Mouse (Mus musculus): Measurements from ENCODE around the gene Slc6a2. TPM values are rescaled to one million over a fixed set of nuclear protein-coding genes. Genes with fewer than 3 reads are reported as not detected.

Slc6a2 gene
- polyA plus RNA-seq (2012) = not detected in 2 replicates

- Histone ChIP-seq H3K27me3 (ENCODE audit: control insufficient read depth) (peaks cover 32% of the 10 kb centered on the region), H3K9me3 (ENCODE audit: control insufficient read depth, low read length) (no peaks in the 10 kb centered on the region), H3K4me1 (ENCODE audit: control insufficient read depth) (no peaks in the 10 kb centered on the region), H3K36me3 (ENCODE audit: control insufficient read depth) (no peaks in the 10 kb centered on the region), H3K4me3 (replicated peaks) (no peak within 1 kb of the TSS)
- TF ChIP-seq TAL1 (IDR thresholded peaks at IDR 0.05; ENCODE audit: low read length) (no peak), GATA1 (IDR thresholded peaks at IDR 0.05; ENCODE audit: low read length) (no peak)
Observed at GRCm38 (mm10) chr8:92959779-92960178, at the start of gene Slc6a2. Gene Slc6a2, plus strand, starts transcription at chr8:92960079.

GRCm38 (mm10) chr8:92911477-92911876 lies 48.4 kb upstream of the Slc6a2 start:
- Histone ChIP-seq H3K27me3 (ENCODE audit: control insufficient read depth) (no peaks in the 10 kb centered on the region), H3K36me3 (ENCODE audit: control insufficient read depth) (no peaks in the 10 kb centered on the region), H3K4me3 (replicated peaks) (no peak overlapping the region), H3K4me1 (ENCODE audit: control insufficient read depth) (no peaks in the 10 kb centered on the region), H3K9me3 (ENCODE audit: control insufficient read depth, low read length) (no peaks in the 10 kb centered on the region)
- no peak for TF ChIP-seq GATA1 (IDR thresholded peaks at IDR 0.05; ENCODE audit: low read length)
- no peak for TF ChIP-seq TAL1 (IDR thresholded peaks at IDR 0.05; ENCODE audit: low read length)

- TF ChIP-seq GATA1 (IDR thresholded peaks at IDR 0.05; ENCODE audit: low read length) (no peak), TAL1 (IDR thresholded peaks at IDR 0.05; ENCODE audit: low read length) (no peak)
- Histone ChIP-seq H3K36me3 (ENCODE audit: control insufficient read depth) (no peaks in the 10 kb centered on the region), H3K4me1 (ENCODE audit: control insufficient read depth) (no peaks in the 10 kb centered on the region), H3K4me3 (replicated peaks) (no peak overlapping the region), H3K27me3 (ENCODE audit: control insufficient read depth) (no peaks in the 10 kb centered on the region), H3K9me3 (ENCODE audit: control insufficient read depth, low read length) (no peaks in the 10 kb centered on the region)
Observed at GRCm38 (mm10) chr8:92913396-92913795, 46.5 kb upstream of the Slc6a2 start.

GRCm38 (mm10) chr8:92916082-92916481 lies 43.8 kb upstream of the Slc6a2 start:
- TF ChIP-seq GATA1 (IDR thresholded peaks at IDR 0.05; ENCODE audit: low read length) (no peak), TAL1 (IDR thresholded peaks at IDR 0.05; ENCODE audit: low read length) (no peak)
- Histone ChIP-seq H3K4me3 (replicated peaks) (no peak overlapping the region), H3K27me3 (ENCODE audit: control insufficient read depth) (no peaks in the 10 kb centered on the region), H3K4me1 (ENCODE audit: control insufficient read depth) (no peaks in the 10 kb centered on the region), H3K9me3 (ENCODE audit: control insufficient read depth, low read length) (no peaks in the 10 kb centered on the region), H3K36me3 (ENCODE audit: control insufficient read depth) (no peaks in the 10 kb centered on the region)

- Histone ChIP-seq H3K27me3 (ENCODE audit: control insufficient read depth) (no peaks in the 10 kb centered on the region), H3K4me3 (replicated peaks) (no peak overlapping the region), H3K36me3 (ENCODE audit: control insufficient read depth) (no peaks in the 10 kb centered on the region), H3K4me1 (ENCODE audit: control insufficient read depth) (no peaks in the 10 kb centered on the region), H3K9me3 (ENCODE audit: control insufficient read depth, low read length) (no peaks in the 10 kb centered on the region)
- TF ChIP-seq TAL1 (IDR thresholded peaks at IDR 0.05; ENCODE audit: low read length) (no peak), GATA1 (IDR thresholded peaks at IDR 0.05; ENCODE audit: low read length) (no peak)
Observed at GRCm38 (mm10) chr8:92921768-92922167, 38.1 kb upstream of the Slc6a2 start.

- Histone ChIP-seq H3K27me3 (ENCODE audit: control insufficient read depth) (no peaks in the 10 kb centered on the region), H3K4me1 (ENCODE audit: control insufficient read depth) (no peaks in the 10 kb centered on the region)
- TF ChIP-seq TAL1 (IDR thresholded peaks at IDR 0.05; ENCODE audit: low read length) (no peak), GATA1 (IDR thresholded peaks at IDR 0.05; ENCODE audit: low read length) (no peak)
Observed at GRCm38 (mm10) chr8:92928986-92929385, 30.9 kb upstream of the Slc6a2 start.

GRCm38 (mm10) chr8:92938056-92938455 lies 21.8 kb upstream of the Slc6a2 start:
- H3K4me1 ChIP-seq (ENCODE audit: control insufficient read depth) = no peaks in the 10 kb centered on the region

More at GRCm38 (mm10) chr8:92928986-92929385, 30.9 kb upstream of the Slc6a2 start:
- 0 out of 2 replicates have a peak, but pooled peaks cover 5% of the 10 kb centered on the region for H3K9me3 ChIP-seq (ENCODE audit: control insufficient read depth, low read length)
- H3K36me3 ChIP-seq (ENCODE audit: control insufficient read depth) = no peaks in the 10 kb centered on the region
- no peak overlapping the region for H3K4me3 ChIP-seq (replicated peaks)

GRCm38 (mm10) chr8:92949071-92949470 lies 10.8 kb upstream of the Slc6a2 start:
- Histone ChIP-seq H3K36me3 (ENCODE audit: control insufficient read depth) (no peaks in the 10 kb centered on the region), H3K9me3 (ENCODE audit: control insufficient read depth, low read length) (no peaks in the 10 kb centered on the region), H3K27me3 (ENCODE audit: control insufficient read depth) (no peaks in the 10 kb centered on the region), H3K4me1 (ENCODE audit: control insufficient read depth) (no peaks in the 10 kb centered on the region), H3K4me3 (replicated peaks) (no peak overlapping the region)
- TF ChIP-seq GATA1 (IDR thresholded peaks at IDR 0.05; ENCODE audit: low read length) = no peak

More at GRCm38 (mm10) chr8:92938056-92938455, 21.8 kb upstream of the Slc6a2 start:
- H3K9me3 ChIP-seq (ENCODE audit: control insufficient read depth, low read length) = no peaks in the 10 kb centered on the region
- TF ChIP-seq TAL1 (IDR thresholded peaks at IDR 0.05; ENCODE audit: low read length) = no peak
- TF ChIP-seq GATA1 (IDR thresholded peaks at IDR 0.05; ENCODE audit: low read length) = no peak
- no peak overlapping the region for H3K4me3 ChIP-seq (replicated peaks)
- H3K36me3 ChIP-seq (ENCODE audit: control insufficient read depth) = no peaks in the 10 kb centered on the region
- no peaks in the 10 kb centered on the region for H3K27me3 ChIP-seq (ENCODE audit: control insufficient read depth)

- H3K4me3 ChIP-seq (replicated peaks) = no peak overlapping the region
- no peak for TF ChIP-seq TAL1 (IDR thresholded peaks at IDR 0.05; ENCODE audit: low read length)
- no peak for TF ChIP-seq GATA1 (IDR thresholded peaks at IDR 0.05; ENCODE audit: low read length)
- no peaks in the 10 kb centered on the region for H3K9me3 ChIP-seq (ENCODE audit: control insufficient read depth, low read length)
- no peaks in the 10 kb centered on the region for H3K36me3 ChIP-seq (ENCODE audit: control insufficient read depth)
- H3K27me3 ChIP-seq (ENCODE audit: control insufficient read depth) = no peaks in the 10 kb centered on the region
- no peaks in the 10 kb centered on the region for H3K4me1 ChIP-seq (ENCODE audit: control insufficient read depth)
Observed at GRCm38 (mm10) chr8:92950639-92951371, 9.1 kb upstream of the Slc6a2 start.
